Mouse (Mus musculus) embryonic fibroblast, embryonic 13.5 days (primary cell): ENCODE results near the gene Invs. TPM values are rescaled to one million over a fixed set of nuclear protein-coding genes. Genes with fewer than 3 reads are reported as not detected.

Source experiments
- H3K27ac ChIP-seq: 2 replicates; pipeline ENCODE4 v1.5.1; 2012; ENCODE audit warnings: low read length, control low read depth, inconsistent platforms; ENCODE audit not compliant: insufficient read depth
- H3K4me1 ChIP-seq: 2 replicates; pipeline ENCODE4 v1.6.1; 2011; ENCODE audit warnings: low read length; ENCODE audit not compliant: control insufficient read depth, insufficient read depth
- H3K4me3 ChIP-seq: 2 replicates; pipeline ENCODE4 v1.5.1; 2011; ENCODE audit warnings: mild to moderate bottlenecking, control low read depth, low read length; ENCODE audit not compliant: insufficient read depth
- CTCF ChIP-seq: IDR thresholded peaks from 2 replicates; pipeline ENCODE4 v1.5.1; 2011; ENCODE audit warnings: mild to moderate bottlenecking, control low read depth, low read length, moderate library complexity, borderline replicate concordance; ENCODE audit not compliant: insufficient read depth
- POLR2A ChIP-seq: IDR thresholded peaks from 2 replicates; pipeline ENCODE4 v1.6.1; 2011; ENCODE audit warnings: low read depth, mild to moderate bottlenecking, control low read depth, low read length, moderate library complexity
- polyA plus RNA-seq: library from polyadenylated mRNA; stranded (reverse); fragments of >200 nt; gene quantifications from 2 replicates; pipeline ENCODE4 v1.2.4, GENCODE M21; 2011; ENCODE audit warnings: low read depth; ENCODE audit not compliant: missing spikeins, insufficient read length

Invs gene
- polyA plus RNA-seq, 1 experiment: 14.8 TPM

DNA sequence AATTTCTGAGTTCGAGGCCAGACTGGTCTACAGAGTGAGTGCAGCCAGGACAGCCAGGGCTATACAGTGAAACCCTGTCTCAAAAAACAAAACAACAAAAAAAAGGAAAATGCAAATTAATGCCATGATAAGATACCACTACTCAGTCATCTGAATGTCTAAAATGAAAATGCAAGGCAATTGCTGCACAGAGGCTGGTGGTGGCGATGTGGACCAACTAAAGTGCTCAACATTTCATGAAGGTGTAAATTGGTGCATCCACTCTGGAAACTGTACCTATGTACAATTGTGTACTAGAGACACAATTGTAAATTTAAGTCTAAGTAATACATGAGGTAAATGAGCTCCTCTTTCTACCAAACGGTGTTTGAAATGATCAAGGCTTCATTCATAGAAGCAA, 36.5 kb downstream of the Invs start:
- TF ChIP-seq CTCF (no peak), POLR2A (no peak)
- Histone ChIP-seq H3K27ac (no peak overlapping the region), H3K4me1 (no peaks in the 10 kb centered on the region), H3K4me3 (no peak overlapping the region)

DNA sequence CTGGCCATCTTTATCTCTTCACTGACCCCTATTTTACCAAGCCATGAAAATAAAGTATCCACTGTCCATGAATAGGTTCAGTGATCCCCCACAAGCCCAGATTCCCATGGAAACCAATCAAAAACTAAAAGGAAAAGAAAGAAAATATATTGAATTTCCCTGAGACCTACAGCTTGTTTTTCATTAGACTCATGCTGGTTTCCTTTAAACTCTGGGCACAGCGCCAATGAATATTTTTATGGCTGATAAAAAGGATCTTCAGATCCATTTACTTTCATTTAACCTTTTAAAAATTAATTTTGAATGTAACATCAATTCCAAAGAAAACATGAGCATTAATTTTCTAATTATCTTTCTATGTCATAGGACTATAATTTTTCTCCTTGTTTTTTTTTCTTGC, 41.7 kb downstream of the Invs start:
- H3K27ac ChIP-seq: no peak overlapping the region

DNA sequence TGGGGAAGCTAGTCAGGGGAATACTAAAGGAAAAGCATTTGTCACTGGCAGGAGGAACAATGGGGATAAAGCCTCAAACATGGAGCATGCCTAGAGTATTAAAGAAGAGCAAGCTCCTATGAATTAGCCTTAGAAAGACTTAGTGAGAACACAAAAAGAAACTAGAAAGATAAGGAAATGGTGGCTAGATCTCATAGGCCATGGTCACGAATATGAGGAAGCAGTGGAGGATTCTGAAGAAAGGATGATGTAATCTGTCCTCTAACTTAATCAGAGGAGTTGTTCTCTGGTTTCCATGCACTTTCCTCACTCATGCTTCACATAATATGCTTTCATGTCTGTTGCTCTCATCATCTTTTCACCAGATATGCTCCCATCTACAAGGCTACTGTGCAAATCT, 42.5 kb downstream of the Invs start:
- H3K27ac ChIP-seq: no peak overlapping the region
- no peaks in the 10 kb centered on the region for H3K4me1 ChIP-seq

More for the DNA sequence above, 41.7 kb downstream of the Invs start:
- TF ChIP-seq POLR2A (no peak), CTCF (no peak)
- Histone ChIP-seq H3K4me1 (no peaks in the 10 kb centered on the region), H3K4me3 (no peak overlapping the region)

DNA sequence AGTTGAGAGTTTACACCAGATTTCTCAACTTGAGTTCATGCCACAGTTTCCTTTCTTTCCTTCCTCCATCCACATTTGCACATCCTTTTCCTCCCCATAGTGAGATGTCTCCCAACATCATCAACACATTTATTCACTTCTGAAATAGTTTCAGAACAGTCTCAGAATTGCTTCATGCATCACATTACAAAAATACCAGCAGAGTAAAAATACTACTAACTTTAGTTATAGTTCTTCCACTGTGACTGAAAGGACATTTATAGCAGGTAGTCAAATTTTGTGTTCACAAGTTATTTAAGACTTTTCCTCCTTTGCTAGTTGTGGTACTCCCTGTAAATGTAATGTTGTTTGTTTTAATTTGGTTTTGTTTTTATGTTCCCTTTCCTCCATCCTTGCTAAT, 47.6 kb downstream of the Invs start:
- Histone ChIP-seq H3K4me1 (no peaks in the 10 kb centered on the region), H3K27ac (no peak overlapping the region), H3K4me3 (no peak overlapping the region)
- TF ChIP-seq POLR2A: no peak
- no peak for TF ChIP-seq CTCF

More for the DNA sequence above, 42.5 kb downstream of the Invs start:
- no peak overlapping the region for H3K4me3 ChIP-seq
- no peak for TF ChIP-seq POLR2A
- no peak for TF ChIP-seq CTCF

DNA sequence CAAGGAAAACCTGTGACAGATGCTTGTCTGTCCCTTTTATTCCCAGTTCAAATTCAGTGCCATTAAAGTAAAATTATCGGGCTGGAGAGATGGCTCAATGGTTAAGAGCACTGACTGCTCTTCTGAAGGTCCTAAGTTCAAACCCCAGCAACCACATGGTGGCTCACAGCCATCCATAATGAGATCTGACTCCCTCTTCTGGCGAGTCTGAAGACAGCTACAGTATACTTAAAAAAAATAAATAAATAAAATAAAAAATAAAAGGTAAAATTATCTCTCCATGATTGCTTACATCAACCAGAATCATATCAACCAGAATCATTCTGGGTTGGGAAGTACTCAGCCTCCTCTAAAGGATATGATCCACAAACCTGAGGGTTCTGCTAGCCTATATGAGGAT, 48.5 kb downstream of the Invs start:
- TF ChIP-seq POLR2A: no peak
- no peak for TF ChIP-seq CTCF
- no peaks in the 10 kb centered on the region for H3K4me1 ChIP-seq

DNA sequence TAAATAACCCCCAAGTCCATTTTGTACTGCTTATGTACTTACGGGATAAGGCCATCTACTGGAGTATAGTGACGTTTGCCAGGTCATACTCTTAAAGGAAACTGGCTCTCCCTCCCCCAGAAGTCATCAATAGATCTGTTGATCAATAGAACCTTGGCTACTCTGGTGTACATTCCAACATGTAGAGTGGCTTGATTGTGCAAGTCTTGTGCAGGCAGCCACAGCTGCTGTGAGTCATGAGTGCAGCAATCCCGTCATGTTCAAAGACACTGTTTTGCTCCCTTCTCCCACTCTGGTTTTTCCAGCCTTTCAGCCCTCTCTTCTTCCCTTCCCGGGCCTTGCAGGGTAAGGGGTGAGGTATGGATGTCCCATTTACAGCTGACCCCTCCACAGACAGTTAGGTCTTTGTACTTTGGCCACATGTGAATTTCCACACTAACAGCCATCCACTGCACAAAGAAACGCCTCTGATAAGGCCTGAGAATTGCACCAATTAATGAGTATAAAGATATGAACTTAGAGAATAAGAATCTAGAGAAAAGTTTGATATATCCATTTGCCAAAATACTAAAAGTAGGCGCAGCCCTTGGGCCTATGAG, 53.0 kb downstream of the Invs start:
- no peaks in the 10 kb centered on the region for H3K4me1 ChIP-seq

More for the DNA sequence above, 48.5 kb downstream of the Invs start:
- Histone ChIP-seq H3K27ac (no peak overlapping the region), H3K4me3 (no peak overlapping the region)

DNA sequence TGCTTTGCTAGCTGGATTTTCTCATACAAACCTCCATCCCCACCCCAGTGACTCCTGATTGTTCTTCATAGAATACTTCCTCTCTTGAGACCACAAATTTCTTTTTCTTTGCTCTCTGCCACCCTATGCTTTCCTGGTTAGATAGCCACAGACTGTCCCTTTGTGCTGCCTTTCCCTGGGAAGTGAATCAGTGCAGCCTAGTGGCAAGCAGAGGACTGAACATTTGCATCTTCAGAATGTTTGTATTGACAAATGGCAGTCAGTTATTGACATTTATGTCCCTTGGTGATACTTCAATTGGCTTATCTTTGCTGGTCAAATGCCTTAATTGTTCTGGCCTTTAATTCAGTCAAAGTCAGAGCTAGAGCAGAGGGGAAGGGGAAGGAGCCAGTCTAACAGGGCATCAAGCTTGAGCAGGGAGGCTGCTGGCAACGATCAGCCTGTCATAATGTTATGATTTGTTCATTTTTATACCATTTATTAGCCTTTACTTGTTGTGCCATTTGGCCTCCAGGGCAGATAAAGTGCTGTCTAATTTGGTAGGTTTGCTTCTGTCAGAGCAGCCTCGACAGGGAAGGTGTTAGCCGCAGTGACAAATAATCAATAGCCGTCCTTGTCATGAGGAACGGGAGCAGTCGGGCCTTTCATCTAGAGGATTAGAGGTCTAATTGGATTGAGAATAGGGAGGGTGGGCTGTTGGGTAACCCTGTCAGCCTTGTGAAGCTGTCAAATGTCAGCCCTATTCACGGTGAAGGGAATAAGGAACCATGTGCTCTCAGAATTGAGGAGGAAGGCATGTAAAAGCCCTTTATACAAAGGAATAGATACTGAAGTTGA, 55.6 kb downstream of the Invs start:
- H3K4me3 ChIP-seq: no peak overlapping the region
- TF ChIP-seq POLR2A (no peak), CTCF (no peak)
- H3K27ac ChIP-seq: no peak overlapping the region

More for the DNA sequence above, 53.0 kb downstream of the Invs start:
- H3K4me3 ChIP-seq: no peak overlapping the region
- H3K27ac ChIP-seq: no peak overlapping the region
- TF ChIP-seq POLR2A: no peak
- TF ChIP-seq CTCF: no peak

DNA sequence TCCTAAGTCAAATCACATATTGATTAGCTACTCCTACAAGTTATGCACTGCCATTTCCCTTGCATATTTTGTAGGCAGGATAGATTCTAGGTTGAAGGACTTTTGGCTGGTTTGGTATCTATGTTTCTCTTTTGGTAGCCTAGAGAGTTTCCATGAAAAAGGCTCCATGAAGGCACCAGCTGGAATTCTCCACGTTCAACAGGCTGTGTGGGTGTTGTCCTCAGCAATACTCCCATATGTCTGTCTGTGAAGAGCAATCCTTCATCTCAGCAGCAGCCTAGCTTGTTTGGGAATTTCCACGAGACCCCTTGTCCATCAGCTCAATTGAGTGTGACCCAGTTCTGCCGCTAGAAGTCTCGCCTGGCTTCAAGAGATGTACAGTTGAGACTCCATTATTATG, 63.1 kb downstream of the Invs start:
- H3K4me1 ChIP-seq: no peaks in the 10 kb centered on the region
- H3K4me3 ChIP-seq: no peak overlapping the region
- no peak overlapping the region for H3K27ac ChIP-seq
- TF ChIP-seq POLR2A (no peak), CTCF (no peak)

More for the DNA sequence above, 55.6 kb downstream of the Invs start:
- H3K4me1 ChIP-seq: no peaks in the 10 kb centered on the region

DNA sequence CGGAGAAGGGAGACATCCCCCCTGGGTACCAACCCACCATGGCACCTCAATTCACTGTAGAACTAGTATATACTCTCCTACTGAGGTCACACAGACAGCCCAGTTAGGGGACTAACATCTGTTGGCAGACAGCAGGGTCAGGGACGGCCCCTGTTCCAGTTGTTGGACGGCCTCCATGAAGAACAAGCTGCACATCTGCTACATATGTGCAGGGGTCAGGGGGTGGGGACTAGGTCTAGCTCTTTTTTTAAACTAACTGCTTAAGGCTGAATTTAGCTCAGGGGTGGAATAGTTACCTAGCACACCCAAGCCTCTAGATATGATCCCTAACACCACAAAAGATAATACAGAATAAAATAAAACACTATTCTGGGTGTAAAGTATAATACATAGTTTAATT, 82.8 kb downstream of the Invs start:
- Histone ChIP-seq H3K27ac (no peak overlapping the region), H3K4me1 (no peaks in the 10 kb centered on the region), H3K4me3 (no peak overlapping the region)
- TF ChIP-seq CTCF (no peak), POLR2A (no peak)

DNA sequence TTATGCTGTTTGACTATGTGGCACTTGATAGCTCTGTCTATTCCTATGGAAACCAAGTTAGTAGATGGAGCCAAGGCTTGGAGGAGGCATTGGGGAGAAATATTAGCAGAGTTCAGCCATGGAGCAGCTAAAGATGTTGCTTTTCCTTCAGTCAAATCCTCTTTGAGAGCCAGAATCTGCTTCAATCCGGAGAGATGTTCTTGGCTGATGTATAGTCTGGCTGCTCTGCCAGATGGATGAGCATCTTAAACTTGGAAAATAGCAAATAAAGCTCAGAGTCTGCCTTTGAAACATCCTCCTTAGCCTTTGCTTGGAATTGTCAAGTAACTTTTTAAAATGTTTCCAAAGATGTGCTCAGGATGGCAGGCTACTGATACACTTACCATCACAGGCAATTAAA, 91.5 kb downstream of the Invs start:
- no peak overlapping the region for H3K4me3 ChIP-seq
- H3K27ac ChIP-seq: no peak overlapping the region
- TF ChIP-seq CTCF (no peak), POLR2A (no peak)
- H3K4me1 ChIP-seq: no peaks in the 10 kb centered on the region
